Mouse (Mus musculus): Measurements from ENCODE around the gene Ttc7b. TPM values are rescaled to one million over a fixed set of nuclear protein-coding genes. Genes with fewer than 3 reads are reported as not detected.

The Ttc7b gene
- total RNA-seq, 2 experiments from 2014 or later: 76.2 to 88.0 TPM

- intact Hi-C loops (cut with DNase I): loop anchor here (5.0 kb wide), 1 partner anchor 43 kb away; no protein-coding TSS in a partner anchor
- no peak for DNase-seq
Measured at GRCm38 (mm10) chr12:100353954-100354353, 166.7 kb downstream of the Ttc7b start.

DNA sequence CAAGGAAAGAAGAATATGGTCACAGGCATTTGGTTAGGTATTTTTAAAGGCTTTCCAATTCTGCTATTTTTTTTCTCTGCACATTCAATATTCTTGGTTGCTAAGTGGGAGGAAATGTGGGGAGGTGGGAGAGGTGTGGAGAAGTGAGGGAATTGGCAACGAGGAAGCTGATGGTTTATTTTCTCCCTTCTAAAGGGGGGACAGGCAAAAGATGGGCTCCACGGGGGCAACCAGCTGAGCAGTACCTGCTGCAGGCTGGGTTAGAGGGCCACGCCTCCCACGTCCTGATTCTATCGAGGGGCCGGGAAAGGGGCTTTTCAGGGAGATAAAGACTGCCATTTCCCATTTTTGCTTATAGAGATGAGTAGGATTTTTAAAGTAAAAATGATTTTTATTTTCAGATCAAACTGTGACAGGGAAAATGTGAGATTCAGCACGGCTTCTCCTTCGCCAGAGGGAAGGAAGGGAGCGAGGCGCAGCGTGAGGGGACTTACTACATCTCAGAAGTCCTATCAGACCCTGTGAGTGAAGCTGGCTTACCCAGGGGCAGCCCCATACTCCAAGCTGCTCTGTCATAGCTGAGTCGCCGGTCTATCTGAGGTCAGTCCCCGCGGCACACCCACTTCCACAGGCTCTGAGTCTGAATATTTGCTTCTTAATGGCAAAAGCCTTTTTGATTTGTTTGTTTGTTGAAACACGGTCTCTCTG is 167.4 kb downstream of the Ttc7b start:
- intact Hi-C loops (cut with DNase I): loop anchor here (5.0 kb wide), 1 partner anchor 44 kb away; no protein-coding TSS in a partner anchor
- DNase-seq: no peak

GRCm38 (mm10) chr12:100352094-100352493 is 168.5 kb downstream of the Ttc7b start:
- no peak for DNase-seq
- intact Hi-C loops (cut with DNase I): loop anchor here (5.0 kb wide), 1 partner anchor 45 kb away; no protein-coding TSS in a partner anchor

DNA sequence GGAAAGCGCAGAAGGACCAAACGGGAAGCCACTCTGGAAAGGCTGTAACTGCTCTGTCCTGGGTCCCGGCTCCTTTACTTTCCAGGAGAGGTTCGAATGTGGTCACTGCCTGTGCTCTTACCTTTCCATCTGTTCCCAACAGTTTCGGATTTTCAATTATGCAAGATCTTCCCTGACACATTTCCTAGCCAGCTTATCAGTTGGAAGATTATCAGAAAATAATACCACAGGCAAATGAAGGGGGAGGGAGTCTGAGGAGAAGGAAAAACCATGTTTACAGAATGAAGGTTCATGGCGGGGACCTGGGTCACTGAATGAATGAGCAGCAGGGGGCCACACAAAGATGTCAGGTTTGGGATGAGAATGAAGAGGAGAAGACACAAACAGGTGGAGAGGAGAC is 177.1 kb downstream of the Ttc7b start:
- no peak for DNase-seq
- intact Hi-C loops (cut with DNase I): no loop called here

GRCm38 (mm10) chr12:100341614-100342013 is 179.0 kb downstream of the Ttc7b start:
- intact Hi-C loops (cut with DNase I): no loop called here
- no peak for DNase-seq

DNA sequence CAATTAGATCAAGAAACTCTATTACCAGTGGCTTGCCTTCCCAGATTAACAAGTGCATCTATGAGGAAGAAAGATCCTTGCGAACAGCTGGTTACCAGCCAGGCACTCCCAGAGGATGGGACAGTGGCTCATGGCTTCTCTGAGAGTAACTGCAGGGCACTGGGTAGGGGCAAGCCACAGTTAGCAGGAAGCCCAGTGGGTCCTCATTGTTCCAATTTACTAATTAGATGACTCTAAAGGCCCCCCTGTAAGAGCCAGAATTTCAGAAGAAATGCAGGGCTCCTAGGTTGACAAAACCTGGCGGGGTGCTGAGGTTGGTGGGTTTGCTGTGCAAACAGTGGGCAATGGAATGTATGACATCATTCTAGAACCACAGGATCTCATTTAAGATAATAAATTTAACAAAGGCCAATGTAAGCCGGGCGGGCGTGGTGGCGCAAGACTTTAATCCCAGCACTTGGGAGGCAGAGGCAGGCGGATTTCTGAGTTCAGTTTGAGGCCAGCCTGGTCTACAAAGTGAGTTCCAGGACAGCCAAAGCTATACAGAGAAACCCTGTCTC is 179.6 kb downstream of the Ttc7b start:
- DNase-seq: no peak
- intact Hi-C loops (cut with DNase I): no loop called here

- no peak for DNase-seq
- intact Hi-C loops (cut with DNase I): loop anchor here (2.0 kb wide), 1 partner anchor 207 kb away; no protein-coding TSS in a partner anchor
Measured at GRCm38 (mm10) chr12:100338055-100338454, 182.6 kb downstream of the Ttc7b start.

GRCm38 (mm10) chr12:100337351-100338018 is 183.1 kb downstream of the Ttc7b start:
- DNase-seq: no peak
- intact Hi-C loops (cut with DNase I): loop anchor here (2.0 kb wide), 1 partner anchor 207 kb away; no protein-coding TSS in a partner anchor

- no peak for DNase-seq
- intact Hi-C loops (cut with DNase I): loop anchor here (1.0 kb wide), 1 partner anchor 134 kb away; no protein-coding TSS in a partner anchor
Measured at GRCm38 (mm10) chr12:100336241-100336640, 184.4 kb downstream of the Ttc7b start.

GRCm38 (mm10) chr12:100331806-100332205 is 188.8 kb downstream of the Ttc7b start:
- no peak for DNase-seq
- intact Hi-C loops (cut with DNase I): no loop called here

DNA sequence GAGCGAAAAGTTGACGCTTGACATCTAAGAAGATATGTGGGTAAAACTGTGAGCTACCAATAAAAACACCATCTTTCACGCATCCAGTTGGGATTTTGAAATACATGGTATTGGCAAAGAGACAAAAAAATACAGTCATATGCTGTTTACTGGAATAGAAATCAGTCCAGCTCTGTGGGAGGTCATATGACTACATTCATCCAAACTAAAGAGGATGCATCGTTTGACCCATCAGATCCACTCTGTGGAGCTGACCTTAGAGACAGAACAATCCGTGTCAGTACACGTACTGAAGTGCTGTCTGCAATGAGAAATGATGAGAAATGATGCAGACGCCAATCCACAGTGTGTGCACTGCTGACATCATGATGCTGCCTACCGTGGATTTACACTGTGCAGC is 190.4 kb downstream of the Ttc7b start:
- no peak for DNase-seq
- intact Hi-C loops (cut with DNase I): no loop called here

- no peak for DNase-seq
- intact Hi-C loops (cut with DNase I): no loop called here
Measured at GRCm38 (mm10) chr12:100328998-100329397, 191.6 kb downstream of the Ttc7b start.

DNA sequence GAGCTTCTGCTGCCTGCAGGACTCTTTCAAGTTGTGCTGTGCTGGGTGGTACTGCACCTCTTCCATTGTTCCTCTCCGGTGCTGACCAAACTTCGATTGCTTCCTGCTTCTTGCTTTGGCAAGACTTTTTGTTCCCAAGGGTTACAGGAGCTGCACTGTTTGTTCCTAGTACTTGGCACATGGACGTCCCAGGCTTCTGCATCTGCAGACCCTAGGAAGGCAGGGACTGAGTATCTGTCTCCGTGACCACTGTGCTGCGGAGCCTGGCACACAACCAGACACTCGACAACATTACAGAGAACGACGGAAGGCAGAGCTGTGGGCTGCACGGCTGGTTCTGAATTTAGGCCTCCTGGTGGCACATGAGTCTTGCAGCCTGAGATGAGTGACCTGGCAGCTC is 192.1 kb downstream of the Ttc7b start:
- peak; percentile 37 to 47 for DNase-seq
- intact Hi-C loops (cut with DNase I): no loop called here

DNA sequence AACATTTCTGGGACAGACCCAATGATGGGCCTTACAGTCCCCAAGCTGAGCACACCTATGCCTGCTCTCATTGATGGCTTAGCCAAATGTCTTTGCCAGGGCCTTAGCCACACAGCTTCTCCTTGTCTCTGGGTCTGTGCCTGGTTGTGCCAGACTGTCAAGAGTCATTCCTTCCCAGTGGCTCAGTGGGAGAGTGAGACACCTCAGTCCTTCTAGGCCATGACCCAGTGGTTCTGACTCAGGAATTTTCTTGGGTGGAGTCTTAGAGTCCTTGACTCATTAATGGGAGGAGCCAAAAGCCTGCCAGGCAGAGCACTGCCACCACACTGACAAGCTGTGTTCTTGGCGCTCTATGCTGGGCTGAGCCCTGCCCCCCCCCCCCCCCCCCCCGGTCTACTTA is 193.9 kb downstream of the Ttc7b start:
- intact Hi-C loops (cut with DNase I): no loop called here

GRCm38 (mm10) chr12:100325618-100326017 is 195.0 kb downstream of the Ttc7b start:
- intact Hi-C loops (cut with DNase I): no loop called here
- no peak for DNase-seq

More for the DNA sequence above, 193.9 kb downstream of the Ttc7b start:
- no peak for DNase-seq

DNA sequence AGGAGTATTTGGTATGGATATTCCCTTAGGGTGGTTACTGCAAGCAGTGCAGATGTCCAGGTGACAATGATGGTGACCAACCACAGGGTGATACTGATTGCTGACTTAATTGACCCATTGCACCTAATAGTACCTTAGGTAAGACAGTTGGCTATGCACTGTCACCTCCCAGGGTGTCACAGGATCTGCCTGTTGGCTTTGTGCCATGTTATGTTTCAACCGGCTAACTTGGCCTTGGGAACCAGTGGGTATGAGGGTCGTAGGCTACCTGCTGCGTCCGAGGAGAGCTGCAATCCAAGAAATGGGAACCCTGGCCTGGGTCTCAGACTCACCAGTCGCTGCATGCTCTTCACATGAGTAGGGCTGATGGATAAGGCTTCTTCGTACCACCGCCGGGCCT is 195.4 kb downstream of the Ttc7b start:
- DNase-seq: no peak
- intact Hi-C loops (cut with DNase I): no loop called here

DNA sequence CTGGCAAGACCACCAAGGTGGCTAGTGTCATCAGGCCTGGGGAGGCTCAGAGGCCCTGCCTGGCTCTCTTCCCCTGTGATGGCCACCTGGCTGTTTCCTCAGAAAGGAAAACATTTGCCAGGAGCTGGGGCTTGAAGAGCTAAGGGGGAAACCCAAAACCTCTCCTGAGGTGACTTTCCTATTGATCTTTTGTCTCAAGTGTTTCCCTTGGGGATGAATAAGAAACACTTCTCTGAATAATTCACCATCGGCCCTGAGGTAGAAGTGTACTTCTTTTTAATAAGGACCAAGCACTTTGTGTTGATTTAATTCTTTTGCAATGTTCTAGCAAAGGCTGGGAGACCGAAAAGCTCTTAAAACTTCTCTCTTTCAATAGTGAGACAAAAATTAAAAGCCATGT is 197.0 kb downstream of the Ttc7b start:
- intact Hi-C loops (cut with DNase I): no loop called here

GRCm38 (mm10) chr12:100322225-100322624 is 198.4 kb downstream of the Ttc7b start:
- peak in 1 of 2 experiments; percentile 22 for DNase-seq
- intact Hi-C loops (cut with DNase I): no loop called here

More for the DNA sequence above, 197.0 kb downstream of the Ttc7b start:
- no peak for DNase-seq

DNA sequence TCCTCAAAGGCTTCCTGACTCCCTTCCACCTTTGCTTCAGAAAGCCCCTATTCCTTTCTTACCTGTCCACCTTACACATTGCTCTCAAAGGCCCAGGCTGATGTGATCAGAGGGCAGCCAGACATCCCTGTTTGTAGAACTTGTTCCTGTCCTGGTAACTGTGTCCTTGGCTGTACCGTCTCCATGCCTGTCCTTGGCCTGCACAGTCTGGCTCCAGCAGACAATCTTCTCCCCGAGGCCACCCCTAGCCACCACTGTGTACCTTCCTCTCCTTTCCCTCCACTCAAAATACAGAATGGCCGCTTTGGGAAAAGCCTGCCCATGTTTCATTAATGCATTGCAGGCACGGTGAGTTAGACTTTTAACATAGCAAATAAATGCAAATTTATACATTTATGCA is 199.1 kb downstream of the Ttc7b start:
- no peak for DNase-seq
- intact Hi-C loops (cut with DNase I): no loop called here

- DNase-seq: no peak
- intact Hi-C loops (cut with DNase I): no loop called here
Measured at GRCm38 (mm10) chr12:100319746-100320145, 200.9 kb downstream of the Ttc7b start.

DNA sequence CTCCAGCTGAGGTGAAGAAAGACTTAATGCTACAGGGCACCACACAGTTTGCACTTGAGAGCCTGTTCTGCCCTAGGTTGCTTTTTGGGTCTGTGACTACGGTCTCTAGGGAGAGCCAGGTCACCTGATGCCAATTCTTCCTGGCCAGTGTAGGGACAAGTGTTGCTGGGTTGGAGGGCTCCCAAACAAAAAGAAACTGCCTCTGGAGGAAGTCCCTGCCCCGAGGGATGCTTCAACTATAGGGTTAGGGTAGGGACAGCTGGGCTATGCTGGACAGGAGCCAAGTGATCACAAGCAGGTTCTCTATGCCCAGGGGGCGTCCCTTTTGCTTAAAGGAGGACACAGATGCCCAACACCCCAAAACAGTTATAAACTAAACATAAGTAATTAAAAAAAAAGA is 202.7 kb downstream of the Ttc7b start:
- intact Hi-C loops (cut with DNase I): no loop called here
- DNase-seq: no peak

DNA sequence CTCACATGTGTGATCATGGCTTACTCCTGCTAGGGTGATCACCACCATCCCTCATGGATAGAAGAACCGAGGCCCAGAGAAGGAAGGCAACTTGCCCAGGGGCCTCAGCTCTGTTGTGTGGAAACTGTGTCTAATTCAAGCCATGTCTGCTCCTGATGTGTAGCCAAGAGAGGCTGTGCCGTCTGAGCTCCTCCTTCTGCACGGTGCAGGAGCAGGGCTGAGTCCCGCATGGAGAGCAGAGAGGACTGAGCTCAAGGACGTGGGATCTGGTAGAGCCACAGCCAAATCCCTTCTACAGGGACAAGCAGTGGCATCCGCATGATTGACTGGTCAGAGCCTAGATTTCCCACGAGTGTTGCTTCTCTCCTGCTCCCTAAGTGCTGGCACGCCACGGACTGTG is 204.5 kb downstream of the Ttc7b start:
- DNase-seq: no peak
- intact Hi-C loops (cut with DNase I): no loop called here
